Mouse (Mus musculus): ENCODE measurements around the gene Abhd17a. TPM values are rescaled to one million over a fixed set of nuclear protein-coding genes. Genes with fewer than 3 reads are reported as not detected.

Gene Abhd17a
- 77.4 and 80.9 TPM in 2 replicates for polyA plus RNA-seq (2015; fragmentation: Nextera tagmentation; extraction: Ambion mirVana)

DNA sequence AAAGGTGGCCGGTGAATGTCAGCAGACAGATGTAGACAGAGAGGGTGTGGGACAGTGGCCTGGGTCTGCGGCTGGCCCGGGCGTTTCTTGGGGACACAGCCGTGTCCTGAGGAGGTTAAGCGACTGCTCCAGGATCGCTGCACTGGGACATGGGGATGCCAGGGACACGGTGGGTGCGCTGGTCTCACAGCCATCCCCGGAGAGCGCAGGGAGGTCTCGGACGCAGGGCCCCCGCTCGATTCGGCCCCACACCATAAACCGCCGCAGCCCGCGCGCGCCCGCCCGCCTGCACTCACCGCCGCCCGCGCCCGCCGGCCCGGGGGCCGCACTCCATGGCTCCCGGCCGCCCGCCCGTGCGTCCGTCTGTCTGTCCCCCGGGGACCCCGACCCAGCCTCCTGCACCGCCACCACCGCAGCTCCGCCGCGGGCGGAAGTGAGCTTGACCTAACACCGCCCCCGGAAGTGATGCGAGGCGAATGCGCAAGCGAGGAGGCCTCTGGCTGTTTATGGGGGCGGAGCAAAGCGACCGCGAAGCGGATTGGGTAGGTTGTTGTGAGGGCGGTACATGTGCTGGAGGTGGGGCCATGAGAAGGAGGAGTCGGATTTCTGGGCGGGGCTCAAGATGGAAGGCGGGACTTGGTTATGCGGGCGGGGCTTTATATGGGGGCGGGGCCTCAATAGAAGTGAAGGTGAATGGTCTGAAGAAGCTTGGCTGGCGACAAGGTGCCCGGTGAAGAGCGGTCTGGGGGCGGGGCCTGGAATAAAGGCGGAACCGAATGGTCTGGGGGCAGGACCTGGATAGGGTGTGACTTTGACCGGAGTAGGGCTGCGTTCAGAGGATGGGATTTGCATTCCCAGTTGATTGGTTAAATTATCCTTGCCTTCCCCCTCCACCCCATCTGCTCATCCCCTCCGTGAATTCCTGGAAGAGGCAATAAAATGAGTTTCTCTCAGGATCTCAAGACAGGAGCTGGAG lies at the start of gene Abhd17a:
TSS of gene Abhd17a (minus strand) at position 463 of the 976 bp plus-strand sequence.
- no peaks in the 10 kb centered on the region for H3K27me3 ChIP-seq (ENCODE audit: control insufficient read depth, insufficient read depth, low read depth, low read length)
- WGBS, result under 1% methylated on average over 69 of the region's 73 CpGs
- H3K9ac ChIP-seq (ENCODE audit: low read length), result peak within 1 kb of the TSS; percentile 93
- H3K27ac ChIP-seq (ENCODE audit: low read length), result peak within 1 kb of the TSS; percentile 59
- ATAC-seq (ENCODE audit: low read depth), result peak; percentile 98
- H3K36me3 ChIP-seq (ENCODE audit: control insufficient read depth, insufficient read depth, low read length), result 0 out of 2 replicates have a peak, but pooled peaks cover 2% of the 10 kb centered on the region
- H3K4me2 ChIP-seq (ENCODE audit: low read depth, low read length), result peak within 1 kb of the TSS; percentile 98
- H3K4me1 ChIP-seq (replicated peaks; ENCODE audit: control insufficient read depth, insufficient read depth, low read length), result peaks cover 22% of the 10 kb centered on the region
- no peaks in the 10 kb centered on the region for H3K9me3 ChIP-seq (ENCODE audit: control insufficient read depth, low read length)
- H3K4me3 ChIP-seq (ENCODE audit: low read length), result peak within 1 kb of the TSS; percentile 90

DNA sequence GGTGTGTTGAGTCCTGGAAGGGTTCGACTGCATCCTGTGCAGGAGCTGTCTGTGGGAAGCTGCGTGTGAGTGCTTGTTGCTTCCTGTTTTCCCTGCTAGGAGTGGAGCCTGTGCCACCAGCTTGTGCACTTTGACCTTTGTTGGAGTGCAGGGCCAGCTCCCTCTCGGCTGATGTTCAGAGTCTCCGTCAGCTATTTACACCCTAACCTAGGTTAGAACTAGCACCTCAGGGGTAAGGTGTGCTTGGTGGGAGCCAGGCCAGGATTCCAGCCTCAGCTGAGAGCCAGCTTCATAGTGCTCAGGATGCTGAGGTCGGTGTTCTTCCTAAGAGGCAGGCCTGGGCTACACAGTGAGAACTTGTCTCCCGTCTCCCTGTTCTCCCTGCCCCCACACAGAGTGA lies 45.2 kb upstream of the Abhd17a start:
- H3K4me1 ChIP-seq (replicated peaks; ENCODE audit: control insufficient read depth, insufficient read depth, low read length), result no peaks in the 10 kb centered on the region
- H3K27me3 ChIP-seq (ENCODE audit: control insufficient read depth, insufficient read depth, low read depth, low read length), result no peaks in the 10 kb centered on the region
- no peak overlapping the region for H3K27ac ChIP-seq (ENCODE audit: low read length)
- ATAC-seq (ENCODE audit: low read depth), result no peak
- no peak overlapping the region for H3K9ac ChIP-seq (ENCODE audit: low read length)
- WGBS, result 79% methylated on average over 6 of the region's 6 CpGs
- no peak overlapping the region for H3K4me3 ChIP-seq (ENCODE audit: low read length)
- H3K36me3 ChIP-seq (ENCODE audit: control insufficient read depth, insufficient read depth, low read length), result peaks cover 47% of the 10 kb centered on the region
- H3K9me3 ChIP-seq (ENCODE audit: control insufficient read depth, low read length), result no peaks in the 10 kb centered on the region
- H3K4me2 ChIP-seq (ENCODE audit: low read depth, low read length), result no peak overlapping the region

- Histone ChIP-seq H3K36me3 (ENCODE audit: control insufficient read depth, insufficient read depth, low read length) (no peaks in the 10 kb centered on the region; the same call in 1 of the 2 replicates), H3K27ac (ENCODE audit: low read length) (no peak overlapping the region), H3K4me1 (replicated peaks; ENCODE audit: control insufficient read depth, insufficient read depth, low read length) (peaks cover 17% of the 10 kb centered on the region), H3K9me3 (ENCODE audit: control insufficient read depth, low read length) (no peaks in the 10 kb centered on the region), H3K27me3 (ENCODE audit: control insufficient read depth, insufficient read depth, low read depth, low read length) (no peaks in the 10 kb centered on the region), H3K9ac (ENCODE audit: low read length) (no peak overlapping the region), H3K4me2 (ENCODE audit: low read depth, low read length) (no peak overlapping the region), H3K4me3 (ENCODE audit: low read length) (no peak overlapping the region)
- 75% methylated on average over 9 of the region's 9 CpGs for WGBS
- ATAC-seq (ENCODE audit: low read depth), result no peak
Observed at GRCm38 (mm10) chr10:80628925-80629324, 38.8 kb upstream of the Abhd17a start.

DNA sequence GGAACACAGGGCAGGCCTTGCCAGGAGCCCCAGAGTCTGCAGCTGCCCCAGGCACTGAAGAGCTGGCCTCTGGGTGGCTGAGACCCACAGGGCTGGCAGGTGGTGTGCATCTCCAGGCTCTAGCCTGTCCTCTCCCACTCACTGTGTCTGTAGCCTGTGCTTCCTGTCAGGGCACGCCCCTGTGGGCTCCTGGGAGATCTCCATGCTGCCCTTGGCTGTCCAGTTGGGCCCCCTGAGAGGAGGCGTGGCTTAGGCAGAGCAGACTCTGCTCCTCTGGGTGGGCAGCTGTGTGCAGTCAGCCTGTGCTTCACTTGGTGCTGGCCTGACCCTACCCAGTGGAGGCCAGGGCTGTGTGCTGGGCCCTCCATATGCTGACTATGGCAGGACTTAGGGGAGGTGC lies 37.5 kb upstream of the Abhd17a start:
- H3K36me3 ChIP-seq (ENCODE audit: control insufficient read depth, insufficient read depth, low read length), result no peaks in the 10 kb centered on the region; the same call in 1 of the 2 replicates
- no peak for ATAC-seq (ENCODE audit: low read depth)
- no peaks in the 10 kb centered on the region for H3K27me3 ChIP-seq (ENCODE audit: control insufficient read depth, insufficient read depth, low read depth, low read length)
- peak overlapping the region; percentile 32; the same call in 1 of the 2 replicates for H3K9ac ChIP-seq (ENCODE audit: low read length)
- H3K4me2 ChIP-seq (ENCODE audit: low read depth, low read length), result no peak overlapping the region
- peaks cover 25% of the 10 kb centered on the region for H3K4me1 ChIP-seq (replicated peaks; ENCODE audit: control insufficient read depth, insufficient read depth, low read length)
- no peaks in the 10 kb centered on the region for H3K9me3 ChIP-seq (ENCODE audit: control insufficient read depth, low read length)
- no peak overlapping the region for H3K4me3 ChIP-seq (ENCODE audit: low read length)
- 57% methylated on average over 1 of the region's 2 CpGs for WGBS
- H3K27ac ChIP-seq (ENCODE audit: low read length), result no peak overlapping the region

GRCm38 (mm10) chr10:80625764-80626163 lies 35.6 kb upstream of the Abhd17a start:
- H3K4me1 ChIP-seq (replicated peaks; ENCODE audit: control insufficient read depth, insufficient read depth, low read length), result peaks cover 30% of the 10 kb centered on the region

GRCm38 (mm10) chr10:80623457-80624191 lies 33.5 kb upstream of the Abhd17a start:
- WGBS, result 7% methylated on average over 15 of the region's 15 CpGs
- peak overlapping the region; percentile 97 for H3K4me2 ChIP-seq (ENCODE audit: low read depth, low read length)
- peaks cover 30% of the 10 kb centered on the region for H3K4me1 ChIP-seq (replicated peaks; ENCODE audit: control insufficient read depth, insufficient read depth, low read length)

More at GRCm38 (mm10) chr10:80625764-80626163, 35.6 kb upstream of the Abhd17a start:
- 89% methylated on average over 4 of the region's 4 CpGs for WGBS
- no peak for ATAC-seq (ENCODE audit: low read depth)
- no peak overlapping the region for H3K4me2 ChIP-seq (ENCODE audit: low read depth, low read length)
- H3K36me3 ChIP-seq (ENCODE audit: control insufficient read depth, insufficient read depth, low read length), result no peaks in the 10 kb centered on the region; the same call in 1 of the 2 replicates
- H3K4me3 ChIP-seq (ENCODE audit: low read length), result no peak overlapping the region
- H3K27me3 ChIP-seq (ENCODE audit: control insufficient read depth, insufficient read depth, low read depth, low read length), result no peaks in the 10 kb centered on the region
- H3K9ac ChIP-seq (ENCODE audit: low read length), result no peak overlapping the region
- H3K9me3 ChIP-seq (ENCODE audit: control insufficient read depth, low read length), result no peaks in the 10 kb centered on the region
- no peak overlapping the region for H3K27ac ChIP-seq (ENCODE audit: low read length)

GRCm38 (mm10) chr10:80622661-80623456 lies 32.7 kb upstream of the Abhd17a start, which contains the start of gene Csnk1g2:
TSS of gene Csnk1g2 (plus strand) at chr10:80622838.
- Histone ChIP-seq H3K27me3 (ENCODE audit: control insufficient read depth, insufficient read depth, low read depth, low read length) (no peaks in the 10 kb centered on the region), H3K4me3 (ENCODE audit: low read length) (peak within 1 kb of the TSS; percentile 88), H3K4me1 (replicated peaks; ENCODE audit: control insufficient read depth, insufficient read depth, low read length) (peaks cover 30% of the 10 kb centered on the region), H3K36me3 (ENCODE audit: control insufficient read depth, insufficient read depth, low read length) (no peaks in the 10 kb centered on the region; the same call in 1 of the 2 replicates), H3K9ac (ENCODE audit: low read length) (peak within 1 kb of the TSS; percentile 94), H3K27ac (ENCODE audit: low read length) (peak within 1 kb of the TSS; percentile 97), H3K4me2 (ENCODE audit: low read depth, low read length) (peak within 1 kb of the TSS; percentile 97), H3K9me3 (ENCODE audit: control insufficient read depth, low read length) (no peaks in the 10 kb centered on the region)
- peak; percentile 7 for ATAC-seq (ENCODE audit: low read depth)
- WGBS, result under 1% methylated on average over 47 of the region's 85 CpGs

More at GRCm38 (mm10) chr10:80623457-80624191, 33.5 kb upstream of the Abhd17a start:
- H3K36me3 ChIP-seq (ENCODE audit: control insufficient read depth, insufficient read depth, low read length), result no peaks in the 10 kb centered on the region; the same call in 1 of the 2 replicates
- H3K4me3 ChIP-seq (ENCODE audit: low read length), result peak overlapping the region; percentile 88
- H3K9me3 ChIP-seq (ENCODE audit: control insufficient read depth, low read length), result no peaks in the 10 kb centered on the region
- no peaks in the 10 kb centered on the region for H3K27me3 ChIP-seq (ENCODE audit: control insufficient read depth, insufficient read depth, low read depth, low read length)
- H3K9ac ChIP-seq (ENCODE audit: low read length), result peak overlapping the region; percentile 94
- H3K27ac ChIP-seq (ENCODE audit: low read length), result peak overlapping the region; percentile 90
- no peak for ATAC-seq (ENCODE audit: low read depth)

DNA sequence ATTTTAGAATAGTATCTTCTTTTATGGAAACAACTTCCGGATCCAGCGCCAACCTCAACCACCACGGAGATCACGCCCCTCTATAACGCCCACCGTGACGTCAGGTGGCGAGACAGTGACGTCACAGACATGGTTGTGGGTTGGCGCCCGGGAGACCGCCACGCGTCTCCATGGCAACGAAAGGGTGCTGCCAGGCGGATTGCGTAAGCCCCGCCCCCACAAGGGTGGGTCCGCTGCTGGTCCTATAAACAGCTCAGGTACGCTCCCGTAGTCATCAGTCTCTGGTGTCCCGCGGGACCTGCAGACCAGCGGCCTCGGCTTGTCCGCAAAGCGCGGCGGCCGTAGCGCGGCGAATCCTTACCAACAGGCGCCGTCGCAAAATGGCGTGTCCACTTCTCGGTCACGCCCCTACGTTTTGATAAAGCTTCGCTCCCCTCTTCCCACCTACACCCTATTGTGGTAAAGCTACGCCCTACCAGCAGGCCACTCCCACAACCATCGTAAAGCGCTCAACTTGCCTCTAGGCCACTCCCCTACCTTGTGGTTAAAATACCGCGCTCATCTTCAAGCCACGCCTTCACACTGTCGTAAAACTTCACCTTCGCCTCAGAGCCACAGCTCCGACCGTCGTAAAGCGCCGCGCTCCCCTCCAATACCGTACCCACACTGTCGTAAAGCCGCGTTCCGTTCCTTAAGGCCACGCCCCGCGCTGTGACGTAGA lies 32.0 kb upstream of the Abhd17a start:
- Histone ChIP-seq H3K36me3 (ENCODE audit: control insufficient read depth, insufficient read depth, low read length) (no peaks in the 10 kb centered on the region; the same call in 1 of the 2 replicates), H3K27ac (ENCODE audit: low read length) (peak overlapping the region; percentile 97), H3K9me3 (ENCODE audit: control insufficient read depth, low read length) (no peaks in the 10 kb centered on the region), H3K27me3 (ENCODE audit: control insufficient read depth, insufficient read depth, low read depth, low read length) (no peaks in the 10 kb centered on the region), H3K9ac (ENCODE audit: low read length) (peak overlapping the region; percentile 65), H3K4me3 (ENCODE audit: low read length) (peak overlapping the region; percentile 88), H3K4me1 (replicated peaks; ENCODE audit: control insufficient read depth, insufficient read depth, low read length) (peaks cover 24% of the 10 kb centered on the region), H3K4me2 (ENCODE audit: low read depth, low read length) (peak overlapping the region; percentile 85)
- under 1% methylated on average over 64 of the region's 64 CpGs for WGBS
- ATAC-seq (ENCODE audit: low read depth), result peak; percentile 97

Measured in lung, embryonic 16.5 days (tissue).